18 mouse cellular contexts compared by ENCODE assay signal in genomic region chr2:95142151-95142550, GRCm38 (mm10).
DNase-seq lines count a peak whose midpoint lies in the region; ATAC-seq and TF ChIP-seq lines count a peak whose summit lies in the region.
"Had no signal": no experiment of that assay in that cellular context is flagged by ENCODE, and none has a peak within 500 bp of the region (broad histone marks: within the 10 kb centered on the region; RNA-seq: fewer than 3 reads in every experiment).

No protein-coding gene starts in this region.

- H3K36me3 ChIP-seq in hindbrain, embryonic 13.5 days = no peaks in the 10 kb centered on the region
- H3K36me3 ChIP-seq in hindbrain, embryonic 11.5 days (ENCODE audit: control insufficient read depth, insufficient read depth, low read length) = no peaks in the 10 kb centered on the region
- H3K36me3 ChIP-seq in midbrain, embryonic 16.5 days (ENCODE audit: control insufficient read depth, insufficient read depth, low read length) = no peaks in the 10 kb centered on the region
- no peaks in the 10 kb centered on the region for H3K36me3 ChIP-seq in midbrain, embryonic 11.5 days (ENCODE audit: control insufficient read depth, insufficient read depth, low read length)
- no peaks in the 10 kb centered on the region for H3K36me3 ChIP-seq in midbrain, postnatal 0 days (ENCODE audit: insufficient read depth, low read length)
- H3K36me3 ChIP-seq: embryonic facial prominence, embryonic 10.5 days; heart, embryonic 10.5 days; hindbrain, embryonic 15.5 days had no signal

- DNase-seq in hindbrain, embryonic 11.5 days (ENCODE audit: low spot score) = no peak
- no peak for DNase-seq in midbrain, embryonic 11.5 days (ENCODE audit: low spot score, missing footprints)
- peak; percentile 13 for DNase-seq in midbrain, postnatal 0 days (ENCODE audit: low spot score)
- no peak for DNase-seq in cerebellum, adult 18-20 months
- no peak for DNase-seq in heart, adult 18-20 months
- DNase-seq: adrenal gland, postnatal 10 days; cerebellum, adult 11-12 months; cerebellum, postnatal 10 days; gastrocnemius, postnatal 36 days; heart, adult 11 months; heart, postnatal 10 days; heart, postnatal 4 days had no signal

- H3K9me3 ChIP-seq in hindbrain, embryonic 13.5 days = no peaks in the 10 kb centered on the region
- H3K9me3 ChIP-seq in hindbrain, embryonic 11.5 days (ENCODE audit: control insufficient read depth, low read length) = no peaks in the 10 kb centered on the region
- no peaks in the 10 kb centered on the region for H3K9me3 ChIP-seq in midbrain, embryonic 16.5 days (replicated peaks; ENCODE audit: control insufficient read depth, low read length, poor library complexity, severe bottlenecking)
- no peaks in the 10 kb centered on the region for H3K9me3 ChIP-seq in midbrain, embryonic 11.5 days (ENCODE audit: control insufficient read depth, low read length)
- H3K9me3 ChIP-seq in midbrain, postnatal 0 days (ENCODE audit: low read length) = no peaks in the 10 kb centered on the region
- H3K9me3 ChIP-seq: embryonic facial prominence, embryonic 10.5 days; heart, embryonic 10.5 days; hindbrain, embryonic 15.5 days had no signal

- H3K4me1 ChIP-seq in hindbrain, embryonic 13.5 days (replicated peaks) = no peaks in the 10 kb centered on the region
- no peaks in the 10 kb centered on the region for H3K4me1 ChIP-seq in hindbrain, embryonic 11.5 days (replicated peaks; ENCODE audit: control insufficient read depth, insufficient read depth, low read length)
- 0 out of 2 replicates have a peak, but pooled peaks cover 2% of the 10 kb centered on the region for H3K4me1 ChIP-seq in midbrain, embryonic 16.5 days (ENCODE audit: control insufficient read depth, insufficient read depth, low read length)
- no peaks in the 10 kb centered on the region for H3K4me1 ChIP-seq in midbrain, embryonic 11.5 days (ENCODE audit: control insufficient read depth, insufficient read depth, low read length)
- no peaks in the 10 kb centered on the region for H3K4me1 ChIP-seq in midbrain, postnatal 0 days (ENCODE audit: insufficient read depth, low read length)
- H3K4me1 ChIP-seq: embryonic facial prominence, embryonic 10.5 days; heart, embryonic 10.5 days; hindbrain, embryonic 15.5 days had no signal

- H3K27ac ChIP-seq in hindbrain, embryonic 13.5 days = no peak overlapping the region
- no peak overlapping the region for H3K27ac ChIP-seq in hindbrain, embryonic 11.5 days (ENCODE audit: low read depth, low read length)
- H3K27ac ChIP-seq in midbrain, embryonic 16.5 days (ENCODE audit: low read length) = no peak overlapping the region
- no peak overlapping the region for H3K27ac ChIP-seq in midbrain, embryonic 11.5 days (ENCODE audit: low read depth, low read length)
- H3K27ac ChIP-seq in midbrain, postnatal 0 days (ENCODE audit: low read depth, low read length) = no peak overlapping the region
- H3K27ac ChIP-seq: embryonic facial prominence, embryonic 10.5 days; heart, embryonic 10.5 days; hindbrain, embryonic 15.5 days had no signal

- no peak overlapping the region for H3K9ac ChIP-seq in hindbrain, embryonic 13.5 days
- no peak overlapping the region for H3K9ac ChIP-seq in hindbrain, embryonic 11.5 days (ENCODE audit: low read depth, low read length)
- H3K9ac ChIP-seq in midbrain, embryonic 16.5 days (ENCODE audit: low read depth, low read length) = no peak overlapping the region
- no peak overlapping the region for H3K9ac ChIP-seq in midbrain, embryonic 11.5 days (ENCODE audit: low read length)
- H3K9ac ChIP-seq in midbrain, postnatal 0 days (replicated peaks; ENCODE audit: low read length, poor library complexity, severe bottlenecking) = no peak overlapping the region
- H3K9ac ChIP-seq: hindbrain, embryonic 15.5 days had no signal

- H3K4me3 ChIP-seq in hindbrain, embryonic 13.5 days = no peak overlapping the region
- no peak overlapping the region for H3K4me3 ChIP-seq in hindbrain, embryonic 11.5 days (ENCODE audit: low read depth, low read length)
- H3K4me3 ChIP-seq in midbrain, embryonic 16.5 days (ENCODE audit: low read depth, low read length) = no peak overlapping the region
- no peak overlapping the region for H3K4me3 ChIP-seq in midbrain, embryonic 11.5 days (ENCODE audit: low read depth, low read length)
- no peak overlapping the region for H3K4me3 ChIP-seq in midbrain, postnatal 0 days (ENCODE audit: low read depth, low read length)
- H3K4me3 ChIP-seq: embryonic facial prominence, embryonic 10.5 days; heart, embryonic 10.5 days; hindbrain, embryonic 15.5 days had no signal

- ATAC-seq in hindbrain, embryonic 13.5 days (ENCODE audit: low FRiP score) = peak; percentile 69
- no peak for ATAC-seq in hindbrain, embryonic 11.5 days (ENCODE audit: low FRiP score)
- ATAC-seq in midbrain, embryonic 16.5 days = peak; percentile 21; the same call in 1 of the 2 replicates
- ATAC-seq in midbrain, embryonic 11.5 days (ENCODE audit: low FRiP score) = no peak
- ATAC-seq in midbrain, postnatal 0 days (ENCODE audit: low FRiP score) = no peak
- ATAC-seq: forebrain, embryonic 14.5 days had no signal

- 55% methylated on average over 3 of the region's 3 CpGs for WGBS in hindbrain, embryonic 13.5 days
- WGBS in hindbrain, embryonic 11.5 days = 79% methylated on average over 3 of the region's 3 CpGs
- 41% methylated on average over 3 of the region's 3 CpGs for WGBS in midbrain, embryonic 16.5 days
- WGBS in midbrain, embryonic 11.5 days = 58% methylated on average over 3 of the region's 3 CpGs
- 37% methylated on average over 3 of the region's 3 CpGs for WGBS in midbrain, postnatal 0 days

- H3K27me3 ChIP-seq in hindbrain, embryonic 13.5 days = no peaks in the 10 kb centered on the region
- no peaks in the 10 kb centered on the region for H3K27me3 ChIP-seq in hindbrain, embryonic 11.5 days (ENCODE audit: control insufficient read depth, insufficient read depth, low read length)
- no peaks in the 10 kb centered on the region for H3K27me3 ChIP-seq in midbrain, embryonic 16.5 days (ENCODE audit: control insufficient read depth, insufficient read depth, low read depth, low read length)
- no peaks in the 10 kb centered on the region for H3K27me3 ChIP-seq in midbrain, embryonic 11.5 days (ENCODE audit: control insufficient read depth, insufficient read depth, low read length)
- H3K27me3 ChIP-seq in midbrain, postnatal 0 days (ENCODE audit: insufficient read depth, low read length) = no peaks in the 10 kb centered on the region
- H3K27me3 ChIP-seq: hindbrain, embryonic 15.5 days had no signal

- no peak for TF ChIP-seq CTCF in midbrain, postnatal 0 days (IDR thresholded peaks at IDR 0.05)

- no peak overlapping the region for H3K4me2 ChIP-seq in hindbrain, embryonic 13.5 days
- no peak overlapping the region for H3K4me2 ChIP-seq in hindbrain, embryonic 11.5 days (replicated peaks; ENCODE audit: low read depth, low read length)
- no peak overlapping the region for H3K4me2 ChIP-seq in midbrain, embryonic 16.5 days (ENCODE audit: low read length)
- H3K4me2 ChIP-seq in midbrain, embryonic 11.5 days = no peak overlapping the region
- no peak overlapping the region for H3K4me2 ChIP-seq in midbrain, postnatal 0 days (ENCODE audit: low read depth, low read length, poor library complexity, severe bottlenecking)
- H3K4me2 ChIP-seq: hindbrain, embryonic 15.5 days had no signal

Comparison
In these comparisons a context has a peak if more than half of its experiments do, and no peak if none do; other contexts are left out.
1. ATAC-seq: peak in hindbrain, embryonic 13.5 days (single experiment) and midbrain, embryonic 16.5 days (single experiment); none in hindbrain, embryonic 11.5 days (single experiment), midbrain, embryonic 11.5 days (single experiment) and midbrain, postnatal 0 days (single experiment).